In genomic region chr1:33754965-33755735, GRCm38 (mm10) we compare ENCODE assay signal across 10 mouse cellular contexts. TPM values are rescaled to one million over a fixed set of nuclear protein-coding genes. Genes with fewer than 3 reads are reported as not detected.
DNase-seq lines count a peak whose midpoint lies in the region; ATAC-seq lines count a peak whose summit lies in the region.
"Had no signal": no experiment of that assay in that cellular context is flagged by ENCODE, and none has a peak within 500 bp of the region (broad histone marks: within the 10 kb centered on the region; RNA-seq: fewer than 3 reads in every experiment).

No protein-coding gene starts in this region.

- no peaks in the 10 kb centered on the region for H3K27me3 ChIP-seq in embryonic facial prominence, embryonic 14.5 days (replicated peaks; ENCODE audit: control insufficient read depth, insufficient read depth, low read length)
- H3K27me3 ChIP-seq in embryonic facial prominence, embryonic 10.5 days (replicated peaks; ENCODE audit: low read depth, poor library complexity, severe bottlenecking): no peaks in the 10 kb centered on the region

- H3K36me3 ChIP-seq in embryonic facial prominence, embryonic 14.5 days (ENCODE audit: control insufficient read depth, insufficient read depth, low read length): no peaks in the 10 kb centered on the region
- H3K36me3 ChIP-seq in embryonic facial prominence, embryonic 10.5 days (replicated peaks): peaks cover 46% of the 10 kb centered on the region

- peak overlapping the region; percentile 92; the same call in 1 of the 2 replicates for H3K4me2 ChIP-seq in embryonic facial prominence, embryonic 14.5 days (ENCODE audit: low read depth, low read length)
- H3K4me2 ChIP-seq: midbrain, embryonic 12.5 days had no signal

- H3K9me3 ChIP-seq in embryonic facial prominence, embryonic 14.5 days (ENCODE audit: control insufficient read depth, low read length): no peaks in the 10 kb centered on the region
- no peaks in the 10 kb centered on the region for H3K9me3 ChIP-seq in embryonic facial prominence, embryonic 10.5 days
- H3K9me3 ChIP-seq: midbrain, embryonic 12.5 days had no signal

- no peak overlapping the region for H3K27ac ChIP-seq in embryonic facial prominence, embryonic 14.5 days (replicated peaks; ENCODE audit: low read depth, low read length)
- no peak overlapping the region for H3K27ac ChIP-seq in embryonic facial prominence, embryonic 10.5 days (replicated peaks)
- H3K27ac ChIP-seq: midbrain, embryonic 12.5 days had no signal

- no peak for ATAC-seq in embryonic facial prominence, embryonic 14.5 days (ENCODE audit: low read depth)
- ATAC-seq: activated CD4-positive, CD25-positive, alpha-beta regulatory T cell, adult 4 months had no signal

- peaks cover 12% of the 10 kb centered on the region for H3K4me1 ChIP-seq in embryonic facial prominence, embryonic 14.5 days (ENCODE audit: control insufficient read depth, insufficient read depth, low read length)
- H3K4me1 ChIP-seq in embryonic facial prominence, embryonic 10.5 days: peaks cover 30% of the 10 kb centered on the region

- no peak overlapping the region for H3K4me3 ChIP-seq in embryonic facial prominence, embryonic 14.5 days (ENCODE audit: low read depth, low read length)
- H3K4me3 ChIP-seq in embryonic facial prominence, embryonic 10.5 days: no peak overlapping the region
- H3K4me3 ChIP-seq: midbrain, embryonic 12.5 days had no signal

- no peak overlapping the region for H3K9ac ChIP-seq in embryonic facial prominence, embryonic 14.5 days (ENCODE audit: low read depth, low read length)
- H3K9ac ChIP-seq: midbrain, embryonic 12.5 days had no signal

- 78% methylated on average over 21 of the region's 21 CpGs for WGBS in embryonic facial prominence, embryonic 14.5 days
- WGBS in embryonic facial prominence, embryonic 10.5 days: 94% methylated on average over 21 of the region's 21 CpGs

- peak; percentile 36 for DNase-seq in embryonic facial prominence, embryonic 14.5 days (ENCODE audit: low spot score)
- DNase-seq in embryonic facial prominence, embryonic 10.5 days (ENCODE audit: low spot score): no peak
- peak; percentile 26 for DNase-seq in right cerebral cortex, postnatal 4 days
- no peak for DNase-seq in right cerebral cortex, adult 2 months (ENCODE audit: low spot score in 2 of 2)
- peak; percentile 78 for DNase-seq in kidney, postnatal 14 days
- peak; percentile 62 to 74 for DNase-seq in spleen, postnatal 4 days (ENCODE audit: low spot score in 2 of 2)
- DNase-seq in adrenal gland, adult (ENCODE audit: inconsistent age in 2 of 2, low spot score in 1 of 2): no peak
- DNase-seq in T-cell, adult 2 months (ENCODE audit: low spot score): no peak

RNA-seq across cellular contexts. Expression of gene Bag2, which starts 2.4 kb away (rescaled TPM):
- 61.1 and 68.5 TPM in 2 replicates for polyA plus RNA-seq in embryonic facial prominence, embryonic 14.5 days (2014; fragmentation: Nextera tagmentation; extraction: Ambion mirVana)
- 59.0 and 65.7 TPM in 2 replicates for polyA plus RNA-seq in embryonic facial prominence, embryonic 10.5 days (2016; fragmentation: Nextera tagmentation; extraction: Ambion mirVana)

RNA-seq across cellular contexts. Expression of gene Rab23, which starts 35.5 kb away (rescaled TPM):
- 21.3 and 24.5 TPM in 2 replicates for polyA plus RNA-seq in embryonic facial prominence, embryonic 14.5 days (2014; fragmentation: Nextera tagmentation; extraction: Ambion mirVana)
- polyA plus RNA-seq in embryonic facial prominence, embryonic 10.5 days (2016; fragmentation: Nextera tagmentation; extraction: Ambion mirVana): 32.3 and 35.2 TPM in 2 replicates

RNA-seq across cellular contexts. Expression of gene Zfp451, which starts 59.2 kb away (rescaled TPM):
- 29.7 and 31.3 TPM in 2 replicates for polyA plus RNA-seq in embryonic facial prominence, embryonic 14.5 days (2014; fragmentation: Nextera tagmentation; extraction: Ambion mirVana)
- 33.6 and 35.7 TPM in 2 replicates for polyA plus RNA-seq in embryonic facial prominence, embryonic 10.5 days (2016; fragmentation: Nextera tagmentation; extraction: Ambion mirVana)

Comparison
In these comparisons a context has a peak if more than half of its experiments do, and no peak if none do; other contexts are left out.
1. DNase-seq: peak in embryonic facial prominence, embryonic 14.5 days (single experiment), right cerebral cortex, postnatal 4 days (single experiment), kidney, postnatal 14 days (single experiment) and spleen, postnatal 4 days (2 of 2); none in embryonic facial prominence, embryonic 10.5 days (single experiment), right cerebral cortex, adult 2 months (0 of 2), adrenal gland, adult (0 of 2) and T-cell, adult 2 months (single experiment).